Mouse (Mus musculus) hindbrain, embryonic 16.5 days (tissue): ENCODE measurements around the gene Nepn. TPM values are rescaled to one million over a fixed set of nuclear protein-coding genes. Genes with fewer than 3 reads are reported as not detected.
A peak's percentile ranks its signal among the peaks of the same experiment; 100 is the strongest.

Source experiments
- ATAC-seq: fragments of 200-750 bp; cut with Nextera tagmentation; 2 replicates; pipeline ENCODE4 v1.8.0; 2017; ENCODE audit warnings: moderate TSS enrichment, moderate library complexity
- H3K27ac ChIP-seq: fragments of 300-500 bp; sonication (generic); 2 replicates; pipeline ENCODE4 v1.5.1; 2014; ENCODE audit warnings: low read depth, mild to moderate bottlenecking, control low read depth, low read length, moderate library complexity
- H3K27me3 ChIP-seq: fragments of 300-500 bp; sonication (generic); replicated peaks from 2 replicates; pipeline ENCODE4 v1.6.1; 2014; ENCODE audit warnings: low read length; ENCODE audit not compliant: control insufficient read depth, insufficient read depth
- H3K36me3 ChIP-seq: fragments of 300-500 bp; sonication (generic); 2 replicates; pipeline ENCODE4 v1.6.1; 2014; ENCODE audit warnings: mild to moderate bottlenecking, low read length, moderate library complexity, mixed read lengths; ENCODE audit not compliant: control insufficient read depth, insufficient read depth
- H3K4me1 ChIP-seq: fragments of 300-500 bp; sonication (generic); 2 replicates; pipeline ENCODE4 v1.6.1; 2014; ENCODE audit warnings: low read depth, low read length; ENCODE audit not compliant: control insufficient read depth, insufficient read depth
- H3K4me2 ChIP-seq: fragments of 300-500 bp; sonication (generic); 2 replicates; pipeline ENCODE4 v1.6.1; 2014; ENCODE audit warnings: mild to moderate bottlenecking, low read length, control low read depth, moderate library complexity
- H3K4me3 ChIP-seq: fragments of 300-500 bp; sonication (generic); 2 replicates; pipeline ENCODE4 v1.5.1; 2014; ENCODE audit warnings: mild to moderate bottlenecking, low read length, control low read depth, moderate library complexity
- H3K9ac ChIP-seq: fragments of 300-500 bp; sonication (generic); 2 replicates; pipeline ENCODE4 v1.6.1; 2014; ENCODE audit warnings: low read depth, mild to moderate bottlenecking, control low read depth, low read length, moderate library complexity
- H3K9me3 ChIP-seq: fragments of 300-500 bp; sonication (generic); 2 replicates; pipeline ENCODE4 v1.6.1; 2014; ENCODE audit warnings: mild to moderate bottlenecking, low read length, moderate library complexity; ENCODE audit not compliant: control insufficient read depth
- WGBS: fragments of 180-500 bp; shearing (Covaris S2); extraction: QIAGEN DNeasy Blood & Tissue Kit; methylation state at CpG from one replicate; pipeline ENCODE4 v1.1.7; 2014; 5-methylcytosine and 5-hydroxymethylcytosine counted together
- polyA plus RNA-seq: library from polyadenylated mRNA; unstranded; fragments of >200 nt; fragmentation: Nextera tagmentation; extraction: Ambion mirVana; gene quantifications from 2 replicates; pipeline ENCODE4 v1.2.1, GENCODE M21; 2015

The Nepn gene
- polyA plus RNA-seq, 1 experiment from 2014 or later = not detected

- Histone ChIP-seq H3K9me3 (no peaks in the 10 kb centered on the region), H3K9ac (no peak overlapping the region), H3K36me3 (no peaks in the 10 kb centered on the region), H3K4me1 (no peaks in the 10 kb centered on the region), H3K4me2 (no peak overlapping the region), H3K27me3 (no peaks in the 10 kb centered on the region), H3K4me3 (no peak overlapping the region), H3K27ac (no peak overlapping the region)
- 74% methylated on average over 2 of the region's 2 CpGs for WGBS
- no peak for ATAC-seq
Measured at GRCm38 (mm10) chr10:52391208-52391607, 2.4 kb downstream of the Nepn start.

DNA sequence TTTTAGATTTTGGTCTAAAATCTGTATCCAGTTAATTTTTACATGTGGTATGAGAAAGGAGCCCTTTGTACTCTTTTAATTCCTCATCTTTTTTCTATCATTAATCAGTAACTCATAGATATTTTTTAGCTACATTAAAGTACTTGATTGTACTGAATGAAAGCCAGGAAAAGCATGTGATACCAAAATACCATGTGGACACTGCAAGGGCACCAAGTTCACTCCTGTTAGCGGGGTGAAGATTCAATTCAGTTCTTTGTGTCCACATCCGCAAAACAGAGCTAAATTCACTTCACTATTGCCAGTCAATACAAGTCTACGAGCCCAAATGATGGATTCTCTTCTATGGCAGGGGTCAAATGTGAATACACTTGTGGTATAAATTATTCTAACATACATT is 7.9 kb downstream of the Nepn start:
- H3K36me3 ChIP-seq = no peaks in the 10 kb centered on the region
- no peaks in the 10 kb centered on the region for H3K27me3 ChIP-seq
- H3K9ac ChIP-seq = no peak overlapping the region
- ATAC-seq = no peak
- H3K9me3 ChIP-seq = no peaks in the 10 kb centered on the region
- H3K4me1 ChIP-seq = no peaks in the 10 kb centered on the region
- 87% methylated on average over 3 of the region's 3 CpGs for WGBS
- no peak overlapping the region for H3K4me3 ChIP-seq
- no peak overlapping the region for H3K27ac ChIP-seq
- H3K4me2 ChIP-seq = no peak overlapping the region

GRCm38 (mm10) chr10:52398715-52399114 is 9.9 kb downstream of the Nepn start:
- 72% methylated on average over 2 of the region's 2 CpGs for WGBS
- Histone ChIP-seq H3K36me3 (no peaks in the 10 kb centered on the region), H3K27ac (no peak overlapping the region), H3K27me3 (no peaks in the 10 kb centered on the region), H3K4me1 (no peaks in the 10 kb centered on the region), H3K4me3 (no peak overlapping the region), H3K4me2 (no peak overlapping the region), H3K9me3 (no peaks in the 10 kb centered on the region), H3K9ac (no peak overlapping the region)
- no peak for ATAC-seq

DNA sequence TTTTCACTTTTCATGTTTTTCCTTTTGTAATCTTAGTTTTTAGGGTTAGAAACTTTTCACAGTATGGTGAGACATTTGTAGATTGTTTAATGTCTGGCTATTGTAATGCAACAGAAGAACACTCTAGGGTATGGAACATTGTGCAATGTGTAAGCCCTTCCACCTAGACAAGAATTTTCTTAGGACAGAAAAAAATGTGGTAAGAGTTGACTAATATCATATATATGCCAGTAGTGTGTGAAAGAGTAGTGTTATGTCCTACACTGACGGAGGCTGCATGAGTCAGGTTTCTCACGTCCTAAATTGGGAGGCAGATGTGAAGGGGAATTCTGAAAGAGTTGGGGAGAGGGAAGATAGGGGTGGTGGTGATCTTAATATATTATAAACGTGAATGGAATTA is 10.9 kb downstream of the Nepn start:
- H3K4me2 ChIP-seq = no peak overlapping the region

GRCm38 (mm10) chr10:52405160-52405559 is 16.4 kb downstream of the Nepn start:
- Histone ChIP-seq H3K27ac (no peak overlapping the region), H3K9ac (no peak overlapping the region), H3K27me3 (no peaks in the 10 kb centered on the region; the same call in 1 of the 2 replicates), H3K36me3 (no peaks in the 10 kb centered on the region), H3K4me2 (no peak overlapping the region), H3K9me3 (no peaks in the 10 kb centered on the region), H3K4me3 (no peak overlapping the region), H3K4me1 (no peaks in the 10 kb centered on the region)
- ATAC-seq = no peak
- 93% methylated on average over 13 of the region's 13 CpGs for WGBS

More for the DNA sequence above, 10.9 kb downstream of the Nepn start:
- Histone ChIP-seq H3K4me1 (no peaks in the 10 kb centered on the region), H3K27ac (no peak overlapping the region), H3K9ac (no peak overlapping the region), H3K27me3 (no peaks in the 10 kb centered on the region), H3K4me3 (no peak overlapping the region), H3K36me3 (no peaks in the 10 kb centered on the region), H3K9me3 (no peaks in the 10 kb centered on the region)
- ATAC-seq = no peak
- WGBS = 66% methylated on average over 3 of the region's 3 CpGs

GRCm38 (mm10) chr10:52407526-52407925 is 18.8 kb downstream of the Nepn start:
- H3K4me1 ChIP-seq = no peaks in the 10 kb centered on the region
- WGBS = 96% methylated on average over 2 of the region's 2 CpGs
- no peaks in the 10 kb centered on the region for H3K36me3 ChIP-seq
- H3K9me3 ChIP-seq = no peaks in the 10 kb centered on the region
- no peak overlapping the region for H3K4me2 ChIP-seq
- no peak overlapping the region for H3K9ac ChIP-seq
- no peaks in the 10 kb centered on the region; the same call in 1 of the 2 replicates for H3K27me3 ChIP-seq
- no peak for ATAC-seq
- no peak overlapping the region for H3K4me3 ChIP-seq
- H3K27ac ChIP-seq = no peak overlapping the region

GRCm38 (mm10) chr10:52415020-52415419 is 26.2 kb downstream of the Nepn start:
- WGBS = 88% methylated on average over 2 of the region's 2 CpGs
- H3K4me2 ChIP-seq = no peak overlapping the region
- no peaks in the 10 kb centered on the region for H3K27me3 ChIP-seq
- no peak overlapping the region for H3K27ac ChIP-seq
- no peaks in the 10 kb centered on the region for H3K9me3 ChIP-seq
- H3K9ac ChIP-seq = no peak overlapping the region
- peaks cover 17% of the 10 kb centered on the region for H3K4me1 ChIP-seq
- ATAC-seq = no peak
- no peaks in the 10 kb centered on the region for H3K36me3 ChIP-seq
- no peak overlapping the region for H3K4me3 ChIP-seq

DNA sequence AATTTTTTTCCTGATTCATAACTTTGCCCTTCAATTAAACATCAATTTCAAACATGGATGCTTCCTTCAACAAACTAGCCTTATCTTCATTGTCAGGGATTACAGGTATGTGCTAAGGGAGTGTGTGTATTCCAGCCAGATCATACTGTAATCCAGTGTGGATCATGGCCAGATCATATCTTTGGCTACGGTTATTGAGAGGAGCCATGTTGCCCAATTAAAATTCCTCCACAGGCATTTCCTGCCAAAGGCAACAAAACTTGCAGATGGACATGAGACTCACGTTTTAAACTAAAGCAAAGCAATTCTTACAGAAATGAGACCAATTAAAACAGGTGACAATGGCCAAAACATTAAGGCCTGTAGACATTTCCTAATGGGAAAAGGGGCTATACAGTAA is 27.7 kb downstream of the Nepn start:
- no peak overlapping the region for H3K27ac ChIP-seq
- H3K27me3 ChIP-seq = no peaks in the 10 kb centered on the region
- 65% methylated on average over 2 of the region's 2 CpGs for WGBS
- H3K36me3 ChIP-seq = no peaks in the 10 kb centered on the region
- no peak for ATAC-seq
- no peaks in the 10 kb centered on the region for H3K9me3 ChIP-seq
- H3K4me2 ChIP-seq = peak overlapping the region; percentile 57
- H3K9ac ChIP-seq = no peak overlapping the region
- peak overlapping the region; percentile 99; the same call in 1 of the 2 replicates for H3K4me3 ChIP-seq
- peaks cover 20% of the 10 kb centered on the region for H3K4me1 ChIP-seq

DNA sequence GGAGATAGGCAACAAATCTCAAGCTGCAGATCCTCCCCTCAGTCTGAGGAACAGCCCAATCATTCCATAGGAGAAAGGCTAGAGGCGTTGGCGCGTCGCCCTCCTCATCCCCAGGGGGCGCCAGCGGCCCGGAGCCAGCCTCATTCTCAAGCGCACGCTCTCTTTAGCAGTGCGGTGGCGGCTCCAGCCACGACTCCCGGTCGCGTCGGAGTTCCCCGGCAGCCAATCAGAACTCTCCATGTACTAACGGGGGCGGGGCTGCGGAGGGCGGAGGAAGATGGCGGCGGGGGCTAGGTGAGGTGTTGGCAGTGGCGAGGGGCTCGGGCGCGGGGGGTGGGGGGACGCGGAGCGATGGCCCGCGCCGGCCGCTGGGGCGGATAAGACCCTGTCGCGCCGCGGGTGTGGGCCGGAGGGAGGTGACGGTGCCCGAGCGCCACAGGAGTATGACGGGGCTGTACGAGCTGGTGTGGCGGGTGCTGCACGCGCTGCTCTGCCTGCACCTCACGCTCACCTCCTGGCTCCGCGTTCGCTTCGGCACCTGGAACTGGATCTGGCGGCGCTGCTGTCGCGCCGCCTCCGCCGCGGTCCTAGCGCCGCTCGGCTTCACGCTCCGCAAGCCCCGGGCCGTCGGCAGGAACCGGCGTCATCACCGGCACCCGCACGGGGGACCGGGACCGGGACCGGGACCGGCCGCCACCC is 28.7 kb downstream of the Nepn start, which contains the start of gene Nus1:
Gene Nus1, plus strand, starts transcription at position 249 of the 699 bp plus-strand sequence.
- under 1% methylated on average over 58 of the region's 79 CpGs for WGBS
- Histone ChIP-seq H3K4me3 (peak within 1 kb of the TSS; percentile 99), H3K27me3 (no peaks in the 10 kb centered on the region), H3K4me2 (peak within 1 kb of the TSS; percentile 82), H3K4me1 (peaks cover 21% of the 10 kb centered on the region), H3K27ac (peak within 1 kb of the TSS; percentile 96), H3K9me3 (no peaks in the 10 kb centered on the region), H3K9ac (peak within 1 kb of the TSS; percentile 95), H3K36me3 (no peaks in the 10 kb centered on the region)
- ATAC-seq = peak; percentile 99
